Mouse (Mus musculus): ENCODE measurements around the gene Olfr357. TPM values are rescaled to one million over a fixed set of nuclear protein-coding genes. Genes with fewer than 3 reads are reported as not detected.

Olfr357 gene
- not detected in 2 replicates for polyA plus RNA-seq (2015; fragmentation: Nextera tagmentation; extraction: Ambion mirVana)

DNA sequence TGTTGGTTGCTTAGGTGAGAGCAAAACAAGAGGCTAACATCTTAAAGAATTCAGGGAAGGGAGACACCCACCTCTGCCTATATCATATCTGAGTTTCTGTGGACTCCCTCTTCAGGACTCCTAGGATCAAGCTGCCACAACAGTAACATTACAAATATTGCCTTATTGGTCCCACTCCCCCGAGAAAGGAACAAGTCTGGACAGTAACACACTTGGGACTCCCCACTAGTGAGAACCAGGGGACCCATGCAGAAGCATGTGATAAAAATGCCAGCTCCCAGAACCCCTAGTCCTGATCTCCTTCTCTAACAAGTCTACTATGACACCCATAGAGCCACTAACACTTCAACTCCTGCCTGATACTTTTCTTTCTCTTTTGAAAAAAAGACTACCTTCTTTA, at the start of gene Olfr357:
Olfr357 (plus strand) TSS at position 301 of the 400 bp plus-strand sequence.
- H3K9me3 ChIP-seq: no peaks in the 10 kb centered on the region
- no peak for ATAC-seq
- no peak within 1 kb of the TSS for H3K27ac ChIP-seq
- H3K4me2 ChIP-seq (replicated peaks): no peak within 1 kb of the TSS
- H3K9ac ChIP-seq: no peak within 1 kb of the TSS
- no peak within 1 kb of the TSS for H3K4me3 ChIP-seq (replicated peaks)
- H3K4me1 ChIP-seq (replicated peaks): no peaks in the 10 kb centered on the region
- 44% methylated on average over 1 of the region's 1 CpGs for WGBS
- H3K36me3 ChIP-seq: no peaks in the 10 kb centered on the region
- no peaks in the 10 kb centered on the region for H3K27me3 ChIP-seq (replicated peaks)

- 86% methylated on average over 1 of the region's 1 CpGs for WGBS
These were observed 3.4 kb downstream of the Olfr357 start for GRCm38 (mm10) chr2:36997030-36997429.

DNA sequence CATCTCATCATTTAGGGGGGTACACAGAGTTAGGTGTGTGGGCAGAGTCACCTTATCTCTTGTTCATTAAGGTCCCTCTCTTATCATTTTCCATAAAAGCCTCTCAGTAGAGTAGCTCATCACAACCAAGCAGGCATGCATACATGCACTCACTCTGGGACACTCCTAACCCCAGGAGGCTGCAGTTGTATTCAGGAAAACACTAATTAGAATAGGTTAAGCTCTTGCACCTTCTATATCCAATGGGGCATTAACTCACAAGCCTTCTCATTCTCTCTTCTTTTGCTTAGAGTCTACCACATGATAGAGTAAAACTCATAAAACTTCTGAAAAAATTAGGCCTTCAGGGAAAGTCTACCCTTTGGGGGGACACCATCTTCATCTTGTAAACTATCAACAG, 15.6 kb downstream of the Olfr357 start, which contains the start of gene Olfr358:
Olfr358 (minus strand) TSS at position 101 of the 400 bp plus-strand sequence.
- Histone ChIP-seq H3K9me3 (no peaks in the 10 kb centered on the region), H3K9ac (no peak within 1 kb of the TSS), H3K4me2 (replicated peaks) (no peak within 1 kb of the TSS), H3K27ac (no peak within 1 kb of the TSS), H3K4me1 (replicated peaks) (no peaks in the 10 kb centered on the region), H3K27me3 (replicated peaks) (no peaks in the 10 kb centered on the region), H3K4me3 (replicated peaks) (no peak within 1 kb of the TSS), H3K36me3 (no peaks in the 10 kb centered on the region)
- no peak for ATAC-seq

More at GRCm38 (mm10) chr2:36997030-36997429, 3.4 kb downstream of the Olfr357 start:
- Histone ChIP-seq H3K9ac (no peak overlapping the region), H3K27me3 (replicated peaks) (no peaks in the 10 kb centered on the region), H3K4me1 (replicated peaks) (no peaks in the 10 kb centered on the region), H3K27ac (no peak overlapping the region), H3K9me3 (no peaks in the 10 kb centered on the region), H3K4me3 (replicated peaks) (no peak overlapping the region), H3K36me3 (no peaks in the 10 kb centered on the region), H3K4me2 (replicated peaks) (no peak overlapping the region)
- no peak for ATAC-seq

Other genes with a start within 250 kb of the Olfr357 start
- not detected in 2 replicates for gene Olfr348, start 209.6 kb upstream of the Olfr357 start, polyA plus RNA-seq (2015; fragmentation: Nextera tagmentation; extraction: Ambion mirVana)
- gene Olfr50, start 203.3 kb upstream of the Olfr357 start, polyA plus RNA-seq (2015; fragmentation: Nextera tagmentation; extraction: Ambion mirVana): not detected in 2 replicates
- not detected in 2 replicates for gene Olfr3, start 176.8 kb upstream of the Olfr357 start, polyA plus RNA-seq (2015; fragmentation: Nextera tagmentation; extraction: Ambion mirVana)
- not detected in 2 replicates for gene Olfr350, start 147.5 kb upstream of the Olfr357 start, polyA plus RNA-seq (2015; fragmentation: Nextera tagmentation; extraction: Ambion mirVana)
- gene Olfr351, start 131.2 kb upstream of the Olfr357 start, polyA plus RNA-seq (2015; fragmentation: Nextera tagmentation; extraction: Ambion mirVana): not detected in 2 replicates
- gene Olfr352, start 125.4 kb upstream of the Olfr357 start, polyA plus RNA-seq (2015; fragmentation: Nextera tagmentation; extraction: Ambion mirVana): not detected in 2 replicates
- gene Olfr353, start 100.9 kb upstream of the Olfr357 start, polyA plus RNA-seq (2015; fragmentation: Nextera tagmentation; extraction: Ambion mirVana): not detected in 2 replicates
- gene Olfr354, start 88.1 kb upstream of the Olfr357 start, polyA plus RNA-seq (2015; fragmentation: Nextera tagmentation; extraction: Ambion mirVana): not detected in 2 replicates
- gene Olfr355, start 64.9 kb upstream of the Olfr357 start, polyA plus RNA-seq (2015; fragmentation: Nextera tagmentation; extraction: Ambion mirVana): not detected in 2 replicates
- not detected in 2 replicates for gene Olfr356, start 56.7 kb upstream of the Olfr357 start, polyA plus RNA-seq (2015; fragmentation: Nextera tagmentation; extraction: Ambion mirVana)
- not detected in 2 replicates for gene Olfr358, start 15.5 kb downstream of the Olfr357 start, polyA plus RNA-seq (2015; fragmentation: Nextera tagmentation; extraction: Ambion mirVana)
- gene Olfr360, start 71.9 kb downstream of the Olfr357 start, polyA plus RNA-seq (2015; fragmentation: Nextera tagmentation; extraction: Ambion mirVana): not detected in 2 replicates
- not detected in 2 replicates for gene Olfr361, start 95.5 kb downstream of the Olfr357 start, polyA plus RNA-seq (2015; fragmentation: Nextera tagmentation; extraction: Ambion mirVana)
- not detected in 2 replicates for gene Olfr362, start 124.1 kb downstream of the Olfr357 start, polyA plus RNA-seq (2015; fragmentation: Nextera tagmentation; extraction: Ambion mirVana)
- not detected in 2 replicates for gene Olfr364-ps1, start 145.5 kb downstream of the Olfr357 start, polyA plus RNA-seq (2015; fragmentation: Nextera tagmentation; extraction: Ambion mirVana)
- not detected in 2 replicates for gene Olfr365, start 194.4 kb downstream of the Olfr357 start, polyA plus RNA-seq (2015; fragmentation: Nextera tagmentation; extraction: Ambion mirVana)
- not detected in 2 replicates for gene Olfr366, start 217.7 kb downstream of the Olfr357 start, polyA plus RNA-seq (2015; fragmentation: Nextera tagmentation; extraction: Ambion mirVana)

All from intestine, embryonic 15.5 days (tissue).